Mouse (Mus musculus) kidney, adult 2 months (tissue): Measurements from ENCODE around the gene Ly86. TPM values are rescaled to one million over a fixed set of nuclear protein-coding genes. Genes with fewer than 3 reads are reported as not detected.
A peak's percentile ranks its signal among the peaks of the same experiment; 100 is the strongest.

Source experiments
- DNase-seq: peaks from one replicate; pipeline ENCODE4 v3.0.0; 2021
- H3K27ac ChIP-seq: fragments of 200-500 bp; 2 replicates; pipeline ENCODE4 v1.5.1; 2012; ENCODE audit warnings: low read depth, low read length, control low read depth, inconsistent platforms; ENCODE audit not compliant: insufficient read depth
- H3K27me3 ChIP-seq: fragments of 200-500 bp; replicated peaks from 2 replicates; pipeline ENCODE4 v1.6.1; 2012; ENCODE audit warnings: mild to moderate bottlenecking, moderate library complexity, low read length, inconsistent platforms; ENCODE audit not compliant: control insufficient read depth, insufficient read depth
- H3K36me3 ChIP-seq: fragments of 200-500 bp; 2 replicates; pipeline ENCODE4 v1.6.1; 2012; ENCODE audit warnings: mild to moderate bottlenecking, moderate library complexity, low read length, inconsistent platforms; ENCODE audit not compliant: control insufficient read depth, insufficient read depth
- H3K4me1 ChIP-seq: fragments of 200-500 bp; 2 replicates; pipeline ENCODE4 v1.6.1; 2011; ENCODE audit warnings: low read length; ENCODE audit not compliant: control insufficient read depth, insufficient read depth
- H3K4me3 ChIP-seq: fragments of 200-500 bp; 2 replicates; pipeline ENCODE4 v1.5.1; 2011; ENCODE audit warnings: mild to moderate bottlenecking, low read depth, low read length, control low read depth; ENCODE audit not compliant: insufficient read depth
- CTCF ChIP-seq: fragments of 200-500 bp; conservative IDR thresholded peaks from 2 replicates; pipeline ENCODE4 v1.5.1; 2011; ENCODE audit warnings: low read depth, mild to moderate bottlenecking, control low read depth, low read length, moderate library complexity, mixed read lengths; ENCODE audit not compliant: insufficient read depth, insufficient read length
- POLR2A ChIP-seq: fragments of 200-500 bp; IDR thresholded peaks from one replicate; pipeline ENCODE4 v1.6.1; 2011; ENCODE audit warnings: low read depth, low read length, control low read depth
- WGBS: fragments of 180-500 bp; shearing (Covaris S2); methylation state at CpG from one replicate; pipeline ENCODE4 v1.1.7; 2018; 5-methylcytosine and 5-hydroxymethylcytosine counted together
- polyA plus RNA-seq: library from polyadenylated mRNA; depleted of rRNA; stranded (reverse); fragments of >200 nt; gene quantifications from 2 replicates; pipeline ENCODE4 v1.2.3, GENCODE M21; 2012

Ly86 gene
- polyA plus RNA-seq, 1 experiment: 8.4 TPM

DNA sequence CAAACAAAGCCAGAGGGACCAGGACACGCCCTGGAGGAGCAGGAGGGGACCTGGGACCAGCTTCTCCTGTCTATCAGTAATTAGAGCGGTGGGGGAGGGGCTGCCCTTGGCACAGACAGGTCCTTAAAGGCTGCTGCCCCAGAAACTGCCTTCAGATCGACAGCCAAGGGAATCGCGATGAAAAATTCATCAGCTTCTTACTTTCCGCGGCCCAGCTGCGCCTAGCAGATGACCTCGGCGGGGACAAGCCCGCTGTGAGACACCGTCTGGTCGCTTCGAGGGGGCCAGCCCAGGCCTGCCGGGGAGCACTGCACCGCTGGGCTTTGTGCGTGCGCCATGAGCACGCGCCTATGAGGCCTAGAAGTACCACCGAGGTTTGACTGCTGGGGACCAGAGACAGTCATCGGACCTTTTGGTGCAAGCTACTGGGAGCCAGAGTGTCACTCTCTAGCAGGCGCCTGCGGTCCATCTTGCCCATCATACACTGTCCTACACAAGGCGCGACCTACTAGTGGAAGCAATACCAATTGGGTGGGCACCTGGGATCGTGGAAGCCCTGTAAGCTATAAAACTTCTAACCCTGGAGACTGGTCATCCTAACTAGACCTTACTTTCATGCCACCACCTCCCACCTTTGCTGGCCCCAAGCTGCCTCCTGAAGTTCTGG, 33.3 kb upstream of the Ly86 start:
- 37% methylated on average over 27 of the region's 27 CpGs for WGBS
- Histone ChIP-seq H3K4me3 (no peak overlapping the region), H3K27ac (no peak overlapping the region), H3K4me1 (no peaks in the 10 kb centered on the region), H3K27me3 (no peaks in the 10 kb centered on the region), H3K36me3 (no peaks in the 10 kb centered on the region)
- TF ChIP-seq CTCF (no peak), POLR2A (no peak)
- DNase-seq: no peak

DNA sequence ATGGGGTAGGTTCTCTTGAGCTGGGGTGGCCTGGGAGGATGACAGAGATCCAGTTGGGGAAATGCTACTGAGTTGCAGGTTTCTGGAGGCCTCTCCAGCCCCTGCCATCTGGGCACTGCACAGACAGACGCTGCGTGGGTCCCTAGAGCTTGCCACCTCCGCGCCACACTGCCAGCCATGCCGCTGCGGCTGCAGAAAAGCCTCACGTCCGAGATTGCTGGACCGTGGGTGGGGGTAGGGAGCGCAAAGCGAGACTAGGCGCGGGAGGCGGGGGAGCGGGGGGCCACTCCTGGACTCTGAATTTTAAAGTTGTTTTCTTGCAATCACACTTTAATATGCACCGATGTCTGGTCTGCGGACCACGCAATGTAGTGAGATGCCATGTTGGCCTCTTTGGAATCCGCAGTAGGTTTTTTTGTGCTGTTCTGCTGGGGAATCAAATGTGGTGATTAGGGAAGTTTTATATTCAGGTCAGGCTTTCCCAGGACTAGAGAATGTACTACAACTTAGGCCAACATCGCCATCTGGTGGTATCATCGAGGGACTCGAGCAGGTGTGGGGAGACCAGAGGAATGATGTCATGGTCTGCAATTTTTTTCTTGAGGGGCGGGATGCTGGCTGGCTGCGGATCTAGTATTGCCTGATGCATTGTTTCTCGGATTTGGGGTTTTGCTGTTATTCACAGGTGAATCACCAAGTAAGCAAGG, 32.6 kb upstream of the Ly86 start:
- 3% methylated on average over 25 of the region's 25 CpGs for WGBS
- Histone ChIP-seq H3K36me3 (no peaks in the 10 kb centered on the region), H3K4me3 (no peak overlapping the region), H3K27ac (no peak overlapping the region), H3K4me1 (no peaks in the 10 kb centered on the region), H3K27me3 (no peaks in the 10 kb centered on the region)
- TF ChIP-seq CTCF: peak; percentile 89
- TF ChIP-seq POLR2A: no peak
- peak; percentile 92 for DNase-seq

DNA sequence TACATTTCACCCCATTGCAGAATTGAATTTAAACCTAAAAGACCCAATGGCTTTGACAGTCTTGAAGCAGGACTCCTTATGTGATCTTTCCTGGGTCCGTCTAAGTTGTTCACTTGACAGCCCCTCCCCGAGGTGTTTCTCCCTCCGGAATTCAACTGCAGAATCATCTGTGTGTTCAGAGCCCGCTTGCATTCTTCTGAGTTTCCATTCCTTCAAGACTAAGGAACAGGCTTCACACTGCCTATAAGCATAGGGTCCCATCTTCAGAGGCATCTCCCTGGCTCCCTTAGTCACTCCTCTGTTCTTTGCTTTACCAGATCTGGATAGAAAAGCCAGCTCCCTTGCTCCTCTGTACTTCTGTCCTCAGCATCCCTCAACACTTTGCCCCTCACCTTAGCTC, 32.1 kb upstream of the Ly86 start:
- Histone ChIP-seq H3K4me3 (no peak overlapping the region), H3K27ac (no peak overlapping the region), H3K4me1 (no peaks in the 10 kb centered on the region), H3K36me3 (no peaks in the 10 kb centered on the region), H3K27me3 (no peaks in the 10 kb centered on the region)
- 31% methylated on average over 4 of the region's 4 CpGs for WGBS
- no peak for TF ChIP-seq CTCF
- TF ChIP-seq POLR2A: no peak
- no peak for DNase-seq

DNA sequence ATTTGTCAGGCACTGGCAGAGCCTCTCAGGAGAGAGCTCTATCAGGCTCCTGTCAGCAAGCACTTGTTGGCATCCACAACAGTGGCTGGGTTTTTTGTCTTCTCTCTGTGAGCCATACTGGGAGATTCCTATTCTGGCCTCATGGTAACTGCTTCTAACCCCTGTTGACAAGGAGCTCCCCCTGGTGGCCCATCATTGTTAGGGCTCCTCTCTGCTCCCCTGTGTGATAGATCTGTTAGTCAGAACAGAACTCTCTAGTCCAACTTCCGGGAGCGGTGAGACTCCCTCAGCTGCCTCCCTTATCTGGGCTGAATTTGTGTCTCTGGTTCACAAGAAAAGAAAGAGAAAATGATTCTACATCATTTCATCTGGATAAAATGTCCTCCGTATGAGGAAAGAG, 19.5 kb upstream of the Ly86 start:
- Histone ChIP-seq H3K4me1 (no peaks in the 10 kb centered on the region), H3K4me3 (no peak overlapping the region), H3K36me3 (no peaks in the 10 kb centered on the region), H3K27ac (no peak overlapping the region), H3K27me3 (no peaks in the 10 kb centered on the region)
- WGBS: 90% methylated on average over 3 of the region's 3 CpGs
- peak; percentile 51 for DNase-seq
- TF ChIP-seq CTCF (peak; percentile 73), POLR2A (no peak)

DNA sequence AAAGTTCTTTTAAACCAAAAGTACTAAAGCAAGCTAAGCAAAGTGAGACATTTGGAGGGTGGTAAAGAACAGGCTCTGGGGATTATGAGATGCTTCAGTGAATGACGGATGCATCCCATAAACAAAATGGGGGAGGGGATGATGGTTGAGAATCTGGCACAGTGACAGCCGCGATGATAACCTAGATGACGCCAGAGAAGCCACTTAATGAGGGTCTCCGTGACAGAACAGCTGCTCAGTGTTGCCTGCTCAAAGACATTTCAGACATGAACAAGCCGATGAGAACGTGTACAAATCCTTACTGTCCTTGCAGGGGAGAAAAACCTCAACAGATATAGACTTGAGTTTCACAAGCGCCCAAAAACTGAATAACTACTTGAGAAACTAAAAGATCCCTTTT, 15.3 kb upstream of the Ly86 start:
- H3K4me1 ChIP-seq: no peaks in the 10 kb centered on the region
- H3K27ac ChIP-seq: no peak overlapping the region
- WGBS: 69% methylated on average over 8 of the region's 8 CpGs
- DNase-seq: no peak
- no peak for TF ChIP-seq POLR2A
- no peak for TF ChIP-seq CTCF
- H3K27me3 ChIP-seq: no peaks in the 10 kb centered on the region
- no peaks in the 10 kb centered on the region for H3K36me3 ChIP-seq
- H3K4me3 ChIP-seq: no peak overlapping the region

DNA sequence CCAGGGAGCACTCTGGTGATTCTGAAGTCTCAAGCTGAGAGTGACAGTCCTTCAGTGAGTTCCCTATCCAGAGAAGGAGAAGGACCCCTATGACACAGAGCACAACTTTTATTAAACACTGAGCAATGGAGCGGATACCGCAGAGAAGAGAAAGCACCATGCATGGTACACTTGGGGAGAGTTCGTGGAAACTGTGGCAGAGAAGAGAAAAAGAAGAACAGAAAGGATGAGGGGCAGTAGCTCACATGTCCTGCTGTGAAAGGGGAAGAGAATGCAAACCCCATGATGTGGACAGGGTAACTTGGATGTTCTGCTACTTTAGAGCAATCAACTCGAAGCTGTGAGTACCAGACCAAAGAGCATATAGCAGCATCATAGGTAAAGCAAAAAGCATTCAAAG, 14.0 kb upstream of the Ly86 start:
- Histone ChIP-seq H3K4me1 (no peaks in the 10 kb centered on the region), H3K27me3 (no peaks in the 10 kb centered on the region), H3K27ac (no peak overlapping the region), H3K36me3 (no peaks in the 10 kb centered on the region), H3K4me3 (no peak overlapping the region)
- DNase-seq: no peak
- TF ChIP-seq CTCF (no peak), POLR2A (no peak)
- WGBS: 81% methylated on average over 4 of the region's 4 CpGs

DNA sequence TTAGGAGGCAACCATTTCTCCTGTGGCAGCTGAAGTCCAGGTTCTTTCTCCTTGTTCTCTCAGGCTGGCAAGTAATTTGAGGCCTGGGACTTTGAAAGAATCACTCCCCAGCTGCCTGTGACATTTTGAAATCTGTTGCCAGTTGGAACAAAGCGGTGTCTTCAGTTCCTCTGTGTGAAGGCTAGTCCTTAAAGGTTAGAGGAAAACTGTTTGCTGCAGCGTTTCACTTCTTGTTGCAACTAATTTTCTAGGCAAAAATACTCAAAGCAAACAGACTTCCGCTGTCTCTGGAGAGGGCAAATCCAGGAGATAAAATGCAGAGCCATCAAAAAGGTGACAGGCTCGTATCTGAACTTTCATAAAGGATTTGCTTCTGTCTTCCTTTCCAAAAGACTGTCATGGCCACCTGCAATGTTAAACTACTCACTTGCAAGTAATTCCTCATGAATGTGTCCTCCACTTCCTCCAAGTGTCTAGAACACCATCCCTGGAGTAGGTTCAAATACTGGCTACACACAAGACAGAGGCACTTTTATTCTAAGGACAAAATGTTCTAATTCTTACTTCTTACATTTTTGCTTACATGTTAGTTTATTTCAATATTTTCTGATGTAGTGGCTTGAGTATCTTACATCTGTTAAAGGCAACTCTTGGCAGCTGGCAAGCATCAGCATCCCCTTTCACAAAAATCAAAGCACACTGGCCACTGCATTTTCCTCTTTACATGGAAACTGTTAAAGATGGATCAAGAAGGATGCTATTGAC, 12.0 kb upstream of the Ly86 start:
- H3K27me3 ChIP-seq: no peaks in the 10 kb centered on the region
- H3K27ac ChIP-seq: no peak overlapping the region
- no peak overlapping the region for H3K4me3 ChIP-seq
- TF ChIP-seq POLR2A (no peak), CTCF (no peak)
- no peaks in the 10 kb centered on the region for H3K4me1 ChIP-seq
- no peak for DNase-seq
- H3K36me3 ChIP-seq: no peaks in the 10 kb centered on the region
- 76% methylated on average over 4 of the region's 4 CpGs for WGBS
